Mouse (Mus musculus) E14TG2a.4 (cell line): ENCODE data around the gene Prr12.

Experiments
- H3K27me3 ChIP-seq: 2 replicates; pipeline ENCODE4 v1.6.1; 2014; ENCODE audit warnings: low read length, control low read depth; ENCODE audit not compliant: insufficient read depth
- H3K36me3 ChIP-seq: 2 replicates; pipeline ENCODE4 v1.6.1; 2014; ENCODE audit warnings: low read length, control low read depth; ENCODE audit not compliant: insufficient read depth
- H3K4me1 ChIP-seq: replicated peaks from 2 replicates; pipeline ENCODE4 v1.6.1; 2014; ENCODE audit warnings: low read depth, low read length, control low read depth
- H3K4me3 ChIP-seq: replicated peaks from 2 replicates; pipeline ENCODE4 v1.5.1; 2014; ENCODE audit warnings: mild to moderate bottlenecking, low read length
- H3K9me3 ChIP-seq: 2 replicates; pipeline ENCODE4 v1.6.1; 2014; ENCODE audit warnings: low read length, control low read depth
- CTCF ChIP-seq: conservative IDR thresholded peaks from 2 replicates; pipeline ENCODE4 v1.5.1; 2014; ENCODE audit warnings: low read length
- NANOG ChIP-seq: IDR thresholded peaks from 2 replicates; pipeline ENCODE4 v1.6.1; 2014; ENCODE audit warnings: borderline replicate concordance, low read length, mixed read lengths
- POU5F1 ChIP-seq: IDR thresholded peaks from 2 replicates; pipeline ENCODE4 v1.6.1; 2014; ENCODE audit warnings: low read length, borderline replicate concordance

The Prr12 gene

GRCm38 (mm10) chr7:45079856-45080255 is 27.2 kb upstream of the Prr12 start:
- H3K36me3 ChIP-seq: peaks cover 54% of the 10 kb centered on the region
- no peaks in the 10 kb centered on the region for H3K27me3 ChIP-seq
- H3K9me3 ChIP-seq: no peaks in the 10 kb centered on the region
- H3K4me3 ChIP-seq: no peak overlapping the region
- H3K4me1 ChIP-seq: peaks cover 74% of the 10 kb centered on the region
- TF ChIP-seq CTCF (peak; percentile 78), NANOG (no peak), POU5F1 (no peak)

- no peak for TF ChIP-seq NANOG
- no peak for TF ChIP-seq POU5F1
- TF ChIP-seq CTCF: peak; percentile 58
- no peak overlapping the region for H3K4me3 ChIP-seq
- H3K9me3 ChIP-seq: no peaks in the 10 kb centered on the region
- H3K36me3 ChIP-seq: peaks cover 56% of the 10 kb centered on the region
- H3K4me1 ChIP-seq: peaks cover 75% of the 10 kb centered on the region
- H3K27me3 ChIP-seq: no peaks in the 10 kb centered on the region
Observed at GRCm38 (mm10) chr7:45078513-45078912, 25.8 kb upstream of the Prr12 start.

DNA sequence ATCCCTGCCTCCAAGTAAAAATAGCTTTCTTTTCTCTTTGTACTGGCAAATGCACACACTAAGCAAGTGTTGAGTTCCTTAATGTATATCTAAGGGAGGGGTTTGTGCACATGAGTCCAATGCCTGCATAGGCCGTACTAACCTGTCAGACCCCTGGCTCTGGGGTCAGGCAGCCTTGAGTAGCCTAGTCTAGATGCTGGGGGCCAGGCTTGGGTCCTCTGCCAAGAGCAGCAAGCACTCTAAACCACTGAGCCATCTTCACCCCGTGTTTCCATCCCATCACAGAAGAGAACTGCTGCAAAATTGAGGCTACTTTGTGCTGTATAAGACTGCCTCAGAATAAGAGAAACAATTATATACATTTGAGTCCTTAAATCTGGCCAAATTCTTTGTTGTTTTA is 25.1 kb upstream of the Prr12 start:
- peaks cover 54% of the 10 kb centered on the region for H3K36me3 ChIP-seq
- no peaks in the 10 kb centered on the region for H3K9me3 ChIP-seq

GRCm38 (mm10) chr7:45077322-45077721 is 24.6 kb upstream of the Prr12 start:
- Histone ChIP-seq H3K4me1 (peaks cover 74% of the 10 kb centered on the region), H3K27me3 (no peaks in the 10 kb centered on the region)

More for the DNA sequence above, 25.1 kb upstream of the Prr12 start:
- Histone ChIP-seq H3K4me1 (peaks cover 75% of the 10 kb centered on the region), H3K4me3 (no peak overlapping the region), H3K27me3 (no peaks in the 10 kb centered on the region)
- TF ChIP-seq POU5F1 (no peak), CTCF (no peak), NANOG (no peak)

GRCm38 (mm10) chr7:45076501-45076900 is 23.8 kb upstream of the Prr12 start:
- no peak for TF ChIP-seq POU5F1
- no peak for TF ChIP-seq CTCF
- TF ChIP-seq NANOG: no peak
- H3K4me3 ChIP-seq: peak overlapping the region; percentile 64
- H3K9me3 ChIP-seq: no peaks in the 10 kb centered on the region
- no peaks in the 10 kb centered on the region for H3K27me3 ChIP-seq
- H3K4me1 ChIP-seq: peaks cover 76% of the 10 kb centered on the region
- H3K36me3 ChIP-seq: peaks cover 53% of the 10 kb centered on the region

More at GRCm38 (mm10) chr7:45077322-45077721, 24.6 kb upstream of the Prr12 start:
- Histone ChIP-seq H3K9me3 (no peaks in the 10 kb centered on the region), H3K4me3 (peak overlapping the region; percentile 64; the same call in 1 of the 2 replicates), H3K36me3 (peaks cover 53% of the 10 kb centered on the region)
- TF ChIP-seq POU5F1: no peak
- TF ChIP-seq CTCF: no peak
- no peak for TF ChIP-seq NANOG

DNA sequence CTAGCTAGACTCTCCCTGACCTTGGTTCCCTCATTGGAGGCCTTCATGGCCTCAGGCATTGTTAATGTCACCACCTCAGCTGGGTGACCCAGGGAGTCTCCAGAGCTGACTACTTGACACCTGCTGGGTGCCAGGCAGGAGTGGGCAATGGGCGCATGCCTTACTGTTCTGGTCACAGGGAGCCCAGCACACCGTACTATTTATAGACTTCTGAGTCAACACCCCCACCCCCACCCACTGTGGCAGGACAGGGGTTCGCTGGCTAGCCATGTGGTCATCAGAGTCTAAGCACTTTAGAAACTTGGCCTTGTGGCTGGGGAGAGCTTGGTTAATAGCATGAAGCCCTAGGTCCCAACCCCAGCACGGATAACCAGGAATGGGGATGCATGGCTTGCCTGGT is 22.7 kb upstream of the Prr12 start:
- TF ChIP-seq NANOG (no peak), CTCF (no peak), POU5F1 (no peak)
- peaks cover 56% of the 10 kb centered on the region for H3K36me3 ChIP-seq
- H3K27me3 ChIP-seq: no peaks in the 10 kb centered on the region
- no peak overlapping the region for H3K4me3 ChIP-seq
- H3K4me1 ChIP-seq: peaks cover 75% of the 10 kb centered on the region
- no peaks in the 10 kb centered on the region for H3K9me3 ChIP-seq

DNA sequence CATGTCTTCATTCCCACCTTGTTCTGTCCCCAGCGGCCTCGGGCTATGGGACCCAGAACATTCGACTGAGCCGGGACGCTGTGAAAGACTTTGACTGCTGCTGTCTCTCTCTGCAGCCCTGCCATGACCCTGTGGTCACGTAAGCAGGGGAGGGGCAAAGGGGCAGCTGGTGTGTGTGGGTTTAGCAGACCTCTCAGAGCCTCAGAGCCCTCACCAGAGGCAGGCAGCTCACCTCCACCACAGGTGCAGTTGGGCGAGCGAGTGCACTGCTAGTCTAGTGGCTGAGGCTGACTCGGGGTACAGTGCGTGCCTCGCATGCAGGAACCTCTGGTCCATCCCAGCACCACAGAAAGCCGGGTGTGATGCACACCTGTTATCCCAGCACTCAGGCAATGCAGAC is 21.3 kb upstream of the Prr12 start:
- no peak for TF ChIP-seq CTCF
- TF ChIP-seq POU5F1: no peak
- no peak for TF ChIP-seq NANOG
- H3K4me1 ChIP-seq: peaks cover 86% of the 10 kb centered on the region
- H3K9me3 ChIP-seq: no peaks in the 10 kb centered on the region
- H3K4me3 ChIP-seq: peak overlapping the region; percentile 41
- peaks cover 64% of the 10 kb centered on the region for H3K36me3 ChIP-seq
- no peaks in the 10 kb centered on the region for H3K27me3 ChIP-seq

DNA sequence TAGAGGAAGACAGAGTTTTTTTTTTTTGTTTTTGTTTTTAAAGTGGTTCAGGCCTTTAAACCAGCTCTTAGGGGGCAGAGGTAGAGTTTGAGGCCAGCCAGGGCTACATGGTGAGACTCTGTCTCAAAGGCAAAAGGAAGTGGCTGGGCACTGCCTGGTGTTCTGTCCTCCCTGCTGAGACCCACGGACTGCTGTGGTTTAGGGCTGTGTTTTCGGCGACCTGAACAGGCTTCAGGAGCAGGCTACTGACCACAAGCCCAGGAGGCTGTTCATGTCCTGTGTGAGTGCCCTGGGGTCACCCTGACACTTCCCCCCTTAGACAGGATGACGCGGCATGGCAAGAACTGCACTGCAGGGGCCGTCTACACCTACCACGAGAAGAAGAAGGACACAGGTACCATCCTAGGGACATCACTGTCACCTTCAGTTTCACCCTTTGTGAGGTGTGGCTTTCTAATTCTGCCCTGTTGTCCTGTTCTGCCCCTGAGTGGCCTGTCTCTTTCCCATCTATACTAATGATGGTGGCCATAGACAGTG is 20.6 kb upstream of the Prr12 start:
- H3K9me3 ChIP-seq: no peaks in the 10 kb centered on the region
- H3K4me1 ChIP-seq: peaks cover 93% of the 10 kb centered on the region
- peak overlapping the region; percentile 41 for H3K4me3 ChIP-seq
- no peak for TF ChIP-seq NANOG
- H3K36me3 ChIP-seq: peaks cover 65% of the 10 kb centered on the region
- no peaks in the 10 kb centered on the region for H3K27me3 ChIP-seq

GRCm38 (mm10) chr7:45072230-45072629 is 19.5 kb upstream of the Prr12 start:
- Histone ChIP-seq H3K36me3 (peaks cover 55% of the 10 kb centered on the region), H3K4me3 (no peak overlapping the region), H3K27me3 (no peaks in the 10 kb centered on the region), H3K4me1 (peaks cover 95% of the 10 kb centered on the region), H3K9me3 (no peaks in the 10 kb centered on the region)
- TF ChIP-seq POU5F1 (no peak), CTCF (peak; percentile 27)
